Mouse (Mus musculus): Measurements from ENCODE around the gene Sdhaf2.

GRCm38 (mm10) chr19:10569627-10570026, 43.7 kb upstream of the Sdhaf2 start:
- TF ChIP-seq CTCF (conservative IDR thresholded peaks at IDR 0.05; ENCODE audit: low read length) (no peak), NANOG (IDR thresholded peaks at IDR 0.05; ENCODE audit: borderline replicate concordance, low read length) (no peak), POU5F1 (IDR thresholded peaks at IDR 0.05; ENCODE audit: borderline replicate concordance, low read length) (no peak)
